In the genomic region with DNA sequence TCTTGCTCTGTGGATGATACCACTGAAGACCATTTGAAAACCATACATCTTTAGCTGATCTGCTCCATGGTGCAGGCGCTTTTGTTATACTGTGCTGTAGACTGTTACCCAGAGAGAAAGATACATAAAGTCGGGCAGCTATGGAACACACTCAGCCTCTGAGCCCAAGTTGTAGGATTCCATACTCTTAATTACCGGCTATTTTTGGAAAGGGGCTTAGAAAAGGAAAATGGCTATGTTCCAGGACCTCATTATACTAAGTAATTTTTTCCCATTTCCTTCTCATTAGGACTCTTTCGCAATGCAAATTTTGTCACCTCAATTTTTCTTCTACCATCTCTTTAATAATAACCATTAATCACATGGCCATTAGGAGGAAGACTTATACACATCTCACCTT, we compare ENCODE assay signal across 28 mouse cellular contexts. TPM values are rescaled to one million over a fixed set of nuclear protein-coding genes. Genes with fewer than 3 reads are reported as not detected.
"Had no signal": no experiment of that assay in that cellular context is flagged by ENCODE, and none has a peak within 500 bp of the region (broad histone marks: within the 10 kb centered on the region; RNA-seq: fewer than 3 reads in every experiment).

No protein-coding gene starts in this region.

- ATAC-seq: forebrain, embryonic 13.5 days; forebrain, embryonic 15.5 days; forebrain, postnatal 0 days had no signal

- H3K27me3 ChIP-seq: embryonic facial prominence, embryonic 12.5 days; embryonic facial prominence, embryonic 13.5 days; embryonic facial prominence, embryonic 15.5 days; forebrain, embryonic 12.5 days; forebrain, embryonic 15.5 days had no signal

- H3K4me2 ChIP-seq: embryonic facial prominence, embryonic 12.5 days; embryonic facial prominence, embryonic 13.5 days; embryonic facial prominence, embryonic 15.5 days; forebrain, embryonic 12.5 days; forebrain, embryonic 13.5 days; forebrain, embryonic 15.5 days; heart, embryonic 11.5 days had no signal

- H3K27ac ChIP-seq: embryonic facial prominence, embryonic 10.5 days; embryonic facial prominence, embryonic 12.5 days; embryonic facial prominence, embryonic 13.5 days; embryonic facial prominence, embryonic 15.5 days; forebrain, embryonic 10.5 days; forebrain, embryonic 12.5 days; forebrain, embryonic 13.5 days; forebrain, embryonic 15.5 days; gastrocnemius, adult 2 months; heart, adult 2 months; heart, embryonic 10.5 days had no signal

- H3K4me3 ChIP-seq: embryonic facial prominence, embryonic 10.5 days; embryonic facial prominence, embryonic 12.5 days; embryonic facial prominence, embryonic 13.5 days; embryonic facial prominence, embryonic 15.5 days; erythroblast, embryonic 14.5 days; forebrain, embryonic 10.5 days; forebrain, embryonic 12.5 days; forebrain, embryonic 13.5 days; forebrain, embryonic 15.5 days; gastrocnemius, adult 2 months; heart, adult 2 months; heart, embryonic 10.5 days had no signal

- H3K9me3 ChIP-seq: embryonic facial prominence, embryonic 10.5 days; embryonic facial prominence, embryonic 12.5 days; embryonic facial prominence, embryonic 13.5 days; embryonic facial prominence, embryonic 15.5 days; forebrain, embryonic 10.5 days; forebrain, embryonic 12.5 days; forebrain, embryonic 13.5 days; forebrain, embryonic 15.5 days; heart, embryonic 10.5 days had no signal

- H3K4me1 ChIP-seq: heart, embryonic 10.5 days had no signal

- H3K9ac ChIP-seq: embryonic facial prominence, embryonic 12.5 days; embryonic facial prominence, embryonic 13.5 days; embryonic facial prominence, embryonic 15.5 days; forebrain, embryonic 12.5 days; forebrain, embryonic 13.5 days; forebrain, embryonic 15.5 days; forebrain, postnatal 0 days had no signal

- H3K36me3 ChIP-seq: embryonic facial prominence, embryonic 10.5 days; embryonic facial prominence, embryonic 12.5 days; embryonic facial prominence, embryonic 13.5 days; embryonic facial prominence, embryonic 15.5 days; forebrain, embryonic 10.5 days; forebrain, embryonic 12.5 days; forebrain, embryonic 15.5 days; heart, embryonic 10.5 days had no signal

- DNase-seq: cerebellum, adult 9-11 months; cerebellum, postnatal 10 days; cerebellum, postnatal 14 days; cerebellum, postnatal 25 days; cerebellum, postnatal 36 days; embryo, embryonic 11 days; forebrain, postnatal 0 days; gastrocnemius, adult 2 months; gastrocnemius, postnatal 10 days; gastrocnemius, postnatal 14 days; gastrocnemius, postnatal 25 days; gastrocnemius, postnatal 36 days; heart, adult 11 months; heart, adult 18-20 months; heart, adult 2 months had no signal

RNA-seq across cellular contexts. Expression of gene Arhgap20, which starts 25.3 kb away (rescaled TPM):
- total RNA-seq: common myeloid progenitor, adult 5-6 weeks; granulocyte monocyte progenitor cell, adult 5-6 weeks had no signal
- polyA plus RNA-seq: erythroblast, embryonic 14.5 days had no signal
